Mouse (Mus musculus) layer of hippocampus, postnatal 25 days (tissue): ENCODE measurements around the gene Kcnk4. TPM values are rescaled to one million over a fixed set of nuclear protein-coding genes. Genes with fewer than 3 reads are reported as not detected.
"Not testable (repeated sequence)": the region's sequence is repeated elsewhere in the genome, so short reads cannot be mapped to it uniquely, and the experiment has no call there.

Experiments
- DNase-seq, 2 experiments: peaks; one replicate each; pipeline ENCODE4 v3.0.0; 2022; ENCODE audit warnings: mixed read lengths in 2 of 2, low spot score in 1 of 2; ENCODE audit errors: extremely low spot score in 1 of 2
- microRNA-seq, 2 experiments: library from miRNA; unstranded; fragments of <30 nt; microRNA quantifications; one replicate each; pipeline ENCODE4 v1.2.0; 2021
- total RNA-seq, 2 experiments: library from RNA; stranded (reverse); gene quantifications; 2 replicates each; pipeline ENCODE4 v1.2.3; 2021

Kcnk4 gene
- total RNA-seq, 2 experiments from 2014 or later: 18.4 to 20.2 TPM

DNA sequence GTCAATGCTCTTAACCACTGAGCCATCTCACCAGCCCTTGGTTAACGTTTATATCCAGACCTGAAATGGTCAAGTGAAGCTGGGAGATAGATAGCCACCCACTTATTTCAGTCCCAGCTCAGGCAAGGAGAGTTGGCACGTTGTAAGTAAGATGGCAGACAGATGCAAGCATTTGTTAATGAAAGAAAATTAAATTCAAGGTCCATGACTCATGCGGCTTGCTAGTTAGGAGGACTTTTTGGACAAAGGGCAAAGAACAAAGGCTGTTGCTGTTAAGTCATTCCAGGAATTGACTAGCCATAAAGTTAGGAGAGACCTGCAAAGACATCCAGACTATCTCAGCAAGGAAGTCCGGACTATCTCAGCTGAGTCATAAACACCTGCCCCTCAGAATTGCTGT is 34.7 kb downstream of the Kcnk4 start:
- no peak for DNase-seq

DNA sequence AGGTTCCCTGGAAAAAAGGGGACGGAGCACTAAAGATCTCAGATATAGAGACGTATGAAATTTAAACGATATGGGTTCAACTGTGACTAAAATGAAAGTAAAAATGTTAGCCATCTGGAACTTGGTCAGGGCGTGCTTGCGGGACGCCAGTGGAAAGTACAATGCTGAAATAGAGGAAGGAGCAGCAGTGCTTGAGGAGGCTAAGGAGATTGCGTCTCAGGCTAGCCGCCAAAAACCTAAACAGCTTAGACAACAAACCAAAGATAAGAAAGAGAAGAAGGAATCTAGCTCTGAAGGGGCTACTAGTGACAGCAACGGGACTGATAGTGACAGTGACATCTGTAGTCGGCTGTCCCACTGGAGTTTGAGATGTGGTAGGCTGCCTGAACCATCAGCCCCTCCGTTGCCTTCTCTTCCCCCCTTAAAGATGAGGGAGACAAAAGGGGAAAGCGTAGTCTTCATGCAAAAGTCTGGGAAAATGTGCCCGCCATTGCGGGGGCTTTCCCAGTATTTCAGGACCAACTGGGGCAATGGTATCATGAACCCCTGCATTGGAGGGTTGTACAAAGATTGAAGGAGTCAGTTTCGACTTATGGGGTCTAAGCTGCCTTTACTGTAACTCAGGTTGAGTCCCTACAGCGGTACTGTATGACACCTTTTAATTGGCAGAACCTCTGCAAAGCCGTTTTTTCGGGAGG is 38.6 kb downstream of the Kcnk4 start:
- not testable (repeated sequence) for DNase-seq

DNA sequence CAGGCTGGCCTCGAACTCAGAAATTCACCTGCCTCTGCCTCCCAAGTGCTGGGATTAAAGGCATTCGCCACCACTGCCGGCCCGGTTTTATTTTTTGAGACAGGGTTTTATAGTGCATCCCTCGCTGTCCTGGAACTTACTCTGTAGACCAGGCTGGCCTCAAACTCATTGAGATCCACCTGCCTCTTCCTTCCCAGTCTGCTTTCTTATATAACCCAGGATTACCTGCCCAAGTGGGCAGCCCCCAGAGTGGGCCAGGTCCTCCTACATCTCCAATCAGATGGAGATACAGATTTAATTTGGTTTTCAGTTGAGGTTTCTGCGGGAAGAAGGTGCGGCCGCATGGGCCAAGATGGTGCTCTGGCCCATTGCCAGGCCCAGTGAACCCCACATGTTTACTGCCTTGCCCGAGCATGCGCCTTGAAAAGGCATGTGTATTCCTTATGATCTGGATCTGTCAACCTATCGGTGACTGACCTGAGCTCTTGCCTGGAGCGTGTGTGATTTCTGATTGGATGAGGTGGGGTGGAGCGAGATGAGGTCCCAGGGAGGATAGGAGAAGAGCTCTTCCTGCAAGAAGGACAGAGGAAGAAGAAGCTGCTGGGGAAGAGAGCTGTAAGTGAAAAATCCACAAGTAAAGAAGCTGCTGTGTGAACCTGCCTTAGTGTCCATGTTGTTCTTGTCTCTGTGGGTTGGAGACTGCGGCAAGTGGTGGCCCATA is 40.4 kb downstream of the Kcnk4 start:
- no peak for DNase-seq

DNA sequence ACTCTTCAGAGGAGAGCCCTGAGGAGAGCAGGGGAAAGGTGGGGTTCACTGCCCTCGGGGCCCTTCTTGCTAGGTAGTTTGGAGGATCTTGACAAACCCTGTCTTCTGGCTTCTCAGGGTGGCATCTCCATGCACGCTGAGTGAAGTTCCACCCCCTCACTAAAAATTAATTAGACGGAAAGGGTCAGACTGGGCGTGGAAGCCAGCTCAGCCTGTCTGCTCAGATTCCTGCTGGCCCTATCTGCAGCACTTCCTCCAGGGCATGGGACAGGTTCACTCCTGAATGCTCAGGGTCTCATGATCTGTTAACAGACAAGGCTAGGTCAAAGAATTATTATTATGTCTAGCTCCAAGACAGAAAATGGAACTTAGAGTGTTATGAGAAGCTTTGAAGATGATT is 41.8 kb downstream of the Kcnk4 start:
- no peak for DNase-seq

DNA sequence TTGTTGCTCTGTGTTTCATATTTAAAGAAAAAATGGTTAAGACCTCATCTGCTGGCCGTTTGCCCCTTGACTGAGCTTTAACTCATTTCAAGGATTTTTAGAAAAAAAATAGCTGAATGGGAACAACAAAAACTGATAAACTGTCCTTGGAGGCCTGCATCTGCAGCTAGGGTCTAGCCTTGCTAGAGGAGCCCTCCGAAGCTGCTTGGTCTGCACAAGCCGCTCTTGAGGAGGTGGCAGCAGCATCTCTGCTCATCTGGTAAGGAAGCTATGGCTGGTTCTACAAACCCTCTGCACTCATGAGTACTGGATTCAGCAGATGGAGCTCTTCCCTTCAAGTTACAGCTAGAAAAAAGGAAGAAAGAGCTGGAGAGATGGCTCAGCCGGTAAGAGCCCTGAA is 56.4 kb downstream of the Kcnk4 start:
- DNase-seq: no peak

DNA sequence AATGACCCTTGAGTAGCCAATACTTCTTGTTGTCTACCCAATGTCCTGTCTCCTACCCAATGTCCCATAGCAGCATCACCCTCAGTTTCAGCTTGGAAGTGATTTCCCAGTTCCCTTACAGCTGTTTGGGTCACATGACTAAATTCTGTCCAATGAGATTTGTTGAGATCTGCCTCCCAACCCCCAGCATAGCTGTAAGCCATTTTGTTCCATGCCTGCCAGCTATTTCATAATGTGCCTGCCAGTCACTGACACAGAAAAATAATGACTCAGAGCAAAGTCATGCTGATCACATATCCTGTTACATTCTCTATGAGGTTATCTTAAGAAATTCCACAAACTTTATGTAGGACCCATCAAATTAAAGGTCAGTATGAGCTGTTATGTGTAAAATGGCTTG is 57.5 kb downstream of the Kcnk4 start:
- DNase-seq: no peak

DNA sequence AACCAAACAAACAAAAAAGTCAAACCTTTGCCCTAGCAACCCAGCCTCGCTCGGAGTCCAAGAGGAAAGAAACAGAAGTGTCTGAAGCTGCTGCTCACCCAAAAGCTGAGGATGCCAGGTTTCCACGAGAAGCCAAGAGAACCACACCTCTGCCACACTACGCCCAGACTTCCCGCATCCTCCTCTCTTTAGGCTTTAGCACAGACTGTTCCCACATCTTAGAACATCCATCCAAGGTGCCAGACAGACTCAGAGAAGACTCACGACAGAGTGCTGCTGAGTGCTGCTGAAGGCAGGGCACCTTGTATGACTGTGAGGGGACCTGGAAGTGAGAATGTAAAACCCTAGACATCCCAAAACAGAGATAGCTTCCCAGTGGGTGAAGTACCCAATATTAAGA is 58.5 kb downstream of the Kcnk4 start:
- DNase-seq: no peak

DNA sequence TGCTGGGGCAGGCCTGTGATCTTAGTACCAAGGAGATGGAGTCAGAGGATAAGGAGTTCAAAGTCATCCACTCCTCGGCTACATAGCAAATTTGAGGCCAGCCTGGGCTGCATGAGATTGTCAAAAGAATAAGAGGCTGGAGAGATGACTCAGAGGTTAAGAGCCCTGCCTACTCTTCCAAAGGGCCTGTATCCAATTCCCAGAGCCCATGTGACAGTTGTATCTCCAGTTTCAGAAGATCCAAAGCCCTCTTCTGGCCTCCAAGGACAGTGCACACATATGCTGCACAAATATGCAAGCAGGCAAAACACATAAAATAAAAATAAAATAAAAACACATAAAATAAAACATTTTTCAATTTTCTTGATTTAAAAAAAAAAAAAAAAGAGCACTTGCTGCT is 60.1 kb downstream of the Kcnk4 start:
- DNase-seq: no peak

Small RNA genes within 50 kb of the gene (microRNA-seq; reads per million reads assigned to microRNA genes)
- gene Mir6990: 6.0 to 9.2 reads per million in 2 experiments

Other genes with a start within 250 kb of the Kcnk4 start
- gene Rps6ka4, start 93.9 kb downstream of the Kcnk4 start, total RNA-seq: 10 to 100 TPM; 32.0 to 34.7 TPM
- gene Ccdc88b, start 76.3 kb downstream of the Kcnk4 start, total RNA-seq: 10 to 100 TPM in 1 of 2 experiments, 1 to 10 TPM in 1; 7.5 to 11.9 TPM
- 10 to 100 TPM; 40.7 to 43.9 TPM for gene Trmt112, start 24.8 kb downstream of the Kcnk4 start, total RNA-seq
- 100 to 1,000 TPM; 384 to 436 TPM for gene Prdx5, start 24.4 kb downstream of the Kcnk4 start, total RNA-seq
- gene Esrra, start 12.7 kb downstream of the Kcnk4 start, total RNA-seq: 10 to 100 TPM; 56.2 to 57.7 TPM
- gene Catsperz, start 9.1 kb downstream of the Kcnk4 start, total RNA-seq: 10 to 100 TPM; 11.0 to 12.1 TPM
- 10 to 100 TPM; 42.7 to 44.5 TPM for gene Bad, start 7.3 kb upstream of the Kcnk4 start, total RNA-seq
- gene Gpr137, start 8.0 kb upstream of the Kcnk4 start, total RNA-seq: 100 to 1,000 TPM; 103 to 106 TPM
- gene Ppp1r14b, start 40.5 kb upstream of the Kcnk4 start, total RNA-seq: 10 to 100 TPM; 63.3 to 69.8 TPM
- gene Plcb3, start 42.0 kb upstream of the Kcnk4 start, total RNA-seq: 10 to 100 TPM; 14.8 to 16.0 TPM
- 10 to 100 TPM; 88.6 to 93.9 TPM for gene Fkbp2, start 46.0 kb upstream of the Kcnk4 start, total RNA-seq
- gene Vegfb, start 53.1 kb upstream of the Kcnk4 start, total RNA-seq: 10 to 100 TPM; 83.2 to 85.2 TPM
- gene Dnajc4, start 58.1 kb upstream of the Kcnk4 start, total RNA-seq: 10 to 100 TPM; 21.9 to 23.5 TPM
- gene Nudt22, start 61.6 kb upstream of the Kcnk4 start, total RNA-seq: 10 to 100 TPM; 13.5 to 14.9 TPM
- 10 to 100 TPM; 16.1 to 18.8 TPM for gene Trpt1, start 61.6 kb upstream of the Kcnk4 start, total RNA-seq
- gene Fermt3, start 85.0 kb upstream of the Kcnk4 start, total RNA-seq: 1 to 10 TPM; 4.3 to 4.6 TPM
- 100 to 1,000 TPM; 169 to 202 TPM for gene Stip1, start 105.5 kb upstream of the Kcnk4 start, total RNA-seq
- 10 to 100 TPM; 16.4 to 22.0 TPM for gene Macrod1, start 122.3 kb upstream of the Kcnk4 start, total RNA-seq
- gene Flrt1, start 171.2 kb upstream of the Kcnk4 start, total RNA-seq: 10 to 100 TPM; 18.3 to 21.2 TPM